Mouse (Mus musculus) midbrain, postnatal 0 days (tissue): ENCODE data around the gene Prep. TPM values are rescaled to one million over a fixed set of nuclear protein-coding genes. Genes with fewer than 3 reads are reported as not detected.
A peak's percentile ranks its signal among the peaks of the same experiment; 100 is the strongest.

ENCODE experiments used
- ATAC-seq: fragments of 200-750 bp; cut with Nextera tagmentation; 2 replicates; pipeline ENCODE4 v1.8.0; 2017; ENCODE audit warnings: moderate number of reproducible peaks, mild to moderate bottlenecking, moderate TSS enrichment, moderate library complexity; ENCODE audit not compliant: low FRiP score
- DNase-seq: peaks from one replicate; pipeline ENCODE4 v3.0.0-alpha.2; 2015; ENCODE audit warnings: low spot score
- H3K27ac ChIP-seq: fragments of 300-500 bp; sonication (generic); 2 replicates; pipeline ENCODE4 v1.5.1; 2014; ENCODE audit warnings: low read depth, mild to moderate bottlenecking, low read length, mixed read lengths
- H3K27me3 ChIP-seq: fragments of 300-500 bp; sonication (generic); 2 replicates; pipeline ENCODE4 v1.6.1; 2014; ENCODE audit warnings: low read length, control low read depth, mixed read lengths; ENCODE audit not compliant: insufficient read depth
- H3K36me3 ChIP-seq: fragments of 300-500 bp; sonication (generic); 2 replicates; pipeline ENCODE4 v1.6.1; 2014; ENCODE audit warnings: low read length, control low read depth, mixed read lengths; ENCODE audit not compliant: insufficient read depth
- H3K4me1 ChIP-seq: fragments of 300-500 bp; sonication (generic); 2 replicates; pipeline ENCODE4 v1.6.1; 2014; ENCODE audit warnings: mild to moderate bottlenecking, control low read depth, antibody characterized with exemption, low read length, mixed read lengths; ENCODE audit not compliant: insufficient read depth
- H3K4me2 ChIP-seq: fragments of 300-500 bp; sonication (generic); 2 replicates; pipeline ENCODE4 v1.6.1; 2014; ENCODE audit warnings: low read depth, mild to moderate bottlenecking, low read length, mixed read lengths; ENCODE audit not compliant: poor library complexity, severe bottlenecking
- H3K4me3 ChIP-seq: fragments of 300-500 bp; sonication (generic); 2 replicates; pipeline ENCODE4 v1.5.1; 2014; ENCODE audit warnings: low read depth, mild to moderate bottlenecking, low read length, moderate library complexity
- H3K9ac ChIP-seq: fragments of 300-500 bp; sonication (generic); replicated peaks from 2 replicates; pipeline ENCODE4 v1.6.1; 2014; ENCODE audit warnings: mild to moderate bottlenecking, low read length, moderate library complexity, mixed read lengths; ENCODE audit not compliant: poor library complexity, severe bottlenecking
- H3K9me3 ChIP-seq: fragments of 300-500 bp; sonication (generic); 2 replicates; pipeline ENCODE4 v1.6.1; 2016; ENCODE audit warnings: low read length, control low read depth
- CTCF ChIP-seq: IDR thresholded peaks from 2 replicates; pipeline ENCODE4 v1.5.1; 2016; ENCODE audit warnings: antibody characterized with exemption, mild to moderate bottlenecking
- WGBS: fragments of 180-500 bp; shearing (Covaris S2); extraction: QIAGEN DNeasy Blood & Tissue Kit; methylation state at CpG from one replicate; pipeline ENCODE4 v1.1.7; 2014; 5-methylcytosine and 5-hydroxymethylcytosine counted together
- polyA plus RNA-seq: library from polyadenylated mRNA; unstranded; fragments of >200 nt; fragmentation: Nextera tagmentation; extraction: Ambion mirVana; gene quantifications from 2 replicates; pipeline ENCODE4 v1.2.1, GENCODE M21; 2015
- total RNA-seq: library from RNA; depleted of rRNA; stranded (reverse); fragments of >200 nt; gene quantifications from 2 replicates; pipeline ENCODE4 v1.2.3, GENCODE M21; 2014

Prep gene
- total and polyA plus RNA-seq, 2 experiments from 2014 or later, result 21.1 to 25.6 TPM

- no peak for DNase-seq
- 80% methylated on average over 7 of the region's 7 CpGs for WGBS
- TF ChIP-seq CTCF, result no peak
- Histone ChIP-seq H3K27me3 (no peaks in the 10 kb centered on the region), H3K9me3 (no peaks in the 10 kb centered on the region), H3K9ac (no peak overlapping the region), H3K27ac (no peak overlapping the region), H3K4me3 (no peak overlapping the region), H3K4me1 (no peaks in the 10 kb centered on the region), H3K36me3 (0 out of 2 replicates have a peak, but pooled peaks cover 3% of the 10 kb centered on the region), H3K4me2 (no peak overlapping the region)
- no peak for ATAC-seq
These were observed 73.6 kb downstream of the Prep start for GRCm38 (mm10) chr10:45140474-45141212.

- Histone ChIP-seq H3K9me3 (no peaks in the 10 kb centered on the region), H3K36me3 (0 out of 2 replicates have a peak, but pooled peaks cover 3% of the 10 kb centered on the region), H3K4me1 (no peaks in the 10 kb centered on the region), H3K4me3 (no peak overlapping the region), H3K27me3 (no peaks in the 10 kb centered on the region), H3K4me2 (no peak overlapping the region), H3K9ac (no peak overlapping the region), H3K27ac (no peak overlapping the region; the same call in 1 of the 2 replicates)
- ATAC-seq, result no peak
- no peak for TF ChIP-seq CTCF
- DNase-seq, result no peak
- 95% methylated on average over 5 of the region's 5 CpGs for WGBS
These were observed 75.4 kb downstream of the Prep start for GRCm38 (mm10) chr10:45142359-45142758.

GRCm38 (mm10) chr10:45144038-45144817 lies 77.2 kb downstream of the Prep start:
- H3K4me1 ChIP-seq, result no peaks in the 10 kb centered on the region
- ATAC-seq (no peak), DNase-seq (no peak)
- H3K4me2 ChIP-seq, result no peak overlapping the region
- no peak overlapping the region for H3K4me3 ChIP-seq
- no peak overlapping the region for H3K9ac ChIP-seq
- no peak for TF ChIP-seq CTCF
- no peaks in the 10 kb centered on the region for H3K27me3 ChIP-seq
- 87% methylated on average over 6 of the region's 6 CpGs for WGBS
- no peaks in the 10 kb centered on the region for H3K36me3 ChIP-seq
- H3K27ac ChIP-seq, result no peak overlapping the region
- no peaks in the 10 kb centered on the region for H3K9me3 ChIP-seq

GRCm38 (mm10) chr10:45146821-45147220 lies 79.8 kb downstream of the Prep start:
- Histone ChIP-seq H3K27ac (no peak overlapping the region; the same call in 1 of the 2 replicates), H3K36me3 (peaks cover 6% of the 10 kb centered on the region; the same call in 1 of the 2 replicates), H3K9me3 (no peaks in the 10 kb centered on the region), H3K4me1 (no peaks in the 10 kb centered on the region), H3K4me2 (no peak overlapping the region), H3K27me3 (no peaks in the 10 kb centered on the region), H3K9ac (no peak overlapping the region), H3K4me3 (no peak overlapping the region)
- 14% methylated on average over 6 of the region's 6 CpGs for WGBS
- no peak for DNase-seq
- no peak for TF ChIP-seq CTCF
- no peak for ATAC-seq

- no peak overlapping the region for H3K9ac ChIP-seq
- 54% methylated on average over 5 of the region's 5 CpGs for WGBS
- peaks cover 37% of the 10 kb centered on the region for H3K36me3 ChIP-seq
- H3K4me2 ChIP-seq, result no peak overlapping the region
- no peaks in the 10 kb centered on the region for H3K27me3 ChIP-seq
- H3K4me1 ChIP-seq, result no peaks in the 10 kb centered on the region
- no peak overlapping the region for H3K4me3 ChIP-seq
- peak; percentile 37 for DNase-seq
- no peak for TF ChIP-seq CTCF
- H3K27ac ChIP-seq, result no peak overlapping the region
- H3K9me3 ChIP-seq, result no peaks in the 10 kb centered on the region
- no peak for ATAC-seq
These were observed 84.1 kb downstream of the Prep start for GRCm38 (mm10) chr10:45151137-45151536.
